Mouse (Mus musculus) cerebellum, adult 2 months (tissue): ENCODE data around the gene Gprasp1.
"Not testable (repeated sequence)": the region's sequence is repeated elsewhere in the genome, so short reads cannot be mapped to it uniquely, and the experiment has no call there.

Experiments used
- CTCF ChIP-seq: fragments of 200-500 bp; IDR thresholded peaks from 2 replicates; pipeline ENCODE4 v1.5.1; 2011; ENCODE audit warnings: low read depth, mild to moderate bottlenecking, control low read depth, low read length, moderate library complexity, borderline replicate concordance; ENCODE audit not compliant: insufficient read depth
- POLR2A ChIP-seq: fragments of 200-500 bp; IDR thresholded peaks from 2 replicates; pipeline ENCODE4 v1.6.1; 2011; ENCODE audit warnings: low read length, control low read depth, borderline replicate concordance; ENCODE audit not compliant: insufficient read depth

DNA sequence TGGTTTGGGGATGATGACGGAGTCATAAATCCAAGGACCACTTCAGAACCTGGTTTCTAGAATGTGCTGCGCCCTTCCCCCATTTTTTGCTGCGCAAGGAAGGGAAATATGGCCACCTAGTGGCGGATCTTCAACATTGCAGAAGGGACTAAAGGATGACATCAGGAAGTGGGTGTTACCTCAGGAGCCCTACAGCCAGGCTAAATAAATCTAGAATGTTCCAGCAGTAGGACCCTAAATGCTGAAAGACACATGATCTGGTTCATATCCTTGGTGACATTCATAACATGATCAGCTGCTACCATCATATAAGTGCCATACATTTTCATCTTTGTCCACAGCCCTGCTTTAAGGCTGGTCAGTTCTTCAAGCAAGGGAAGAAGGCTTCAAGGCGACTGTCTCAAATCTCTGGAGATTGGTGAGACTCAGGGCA lies 54.7 kb downstream of the Gprasp1 start, which contains the start of gene Bhlhb9:
- TF ChIP-seq CTCF = peak; percentile 30; the same call in 1 of the 2 replicates
- TF ChIP-seq POLR2A = not testable (repeated sequence)
